Mouse (Mus musculus) heart, postnatal 14 days (tissue): ENCODE measurements around the gene Zp1. TPM values are rescaled to one million over a fixed set of nuclear protein-coding genes. Genes with fewer than 3 reads are reported as not detected.

ENCODE experiments used
- DNase-seq, 2 experiments: peaks; one replicate each; pipeline ENCODE4 v3.0.0; 2021 to 2022
- intact Hi-C: fragments of 180-260 bp; cut with DNase I; formaldehyde crosslinking; loops from one replicate; pipeline ENCODE4 v1.15.1; 2025
- total RNA-seq, 2 experiments: library from RNA; stranded (reverse); gene quantifications; 2 replicates each; pipeline ENCODE4 v1.2.3; 2021

Gene Zp1
- total RNA-seq, 2 experiments from 2014 or later, result not detected

DNA sequence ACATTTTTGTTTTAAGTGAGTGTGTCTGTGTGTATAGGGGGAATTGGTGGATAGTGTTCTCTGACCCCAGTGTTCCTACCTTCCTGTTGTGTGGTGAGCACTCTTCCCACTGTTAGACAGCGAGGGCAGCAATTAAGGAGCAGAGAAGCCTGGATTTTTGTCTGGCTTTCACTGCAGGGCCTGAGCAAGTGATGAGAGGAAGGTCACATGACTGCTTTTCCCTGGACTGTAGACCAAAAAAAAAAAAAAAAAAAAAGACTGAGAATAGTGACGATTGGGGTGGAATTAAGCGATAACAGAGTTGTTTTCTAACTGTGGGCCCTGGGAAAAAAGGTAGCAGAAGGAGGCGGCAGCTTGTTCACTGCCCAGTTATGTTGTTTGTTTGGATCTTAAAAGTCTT, 6.2 kb upstream of the Zp1 start:
- DNase-seq, result no peak

DNA sequence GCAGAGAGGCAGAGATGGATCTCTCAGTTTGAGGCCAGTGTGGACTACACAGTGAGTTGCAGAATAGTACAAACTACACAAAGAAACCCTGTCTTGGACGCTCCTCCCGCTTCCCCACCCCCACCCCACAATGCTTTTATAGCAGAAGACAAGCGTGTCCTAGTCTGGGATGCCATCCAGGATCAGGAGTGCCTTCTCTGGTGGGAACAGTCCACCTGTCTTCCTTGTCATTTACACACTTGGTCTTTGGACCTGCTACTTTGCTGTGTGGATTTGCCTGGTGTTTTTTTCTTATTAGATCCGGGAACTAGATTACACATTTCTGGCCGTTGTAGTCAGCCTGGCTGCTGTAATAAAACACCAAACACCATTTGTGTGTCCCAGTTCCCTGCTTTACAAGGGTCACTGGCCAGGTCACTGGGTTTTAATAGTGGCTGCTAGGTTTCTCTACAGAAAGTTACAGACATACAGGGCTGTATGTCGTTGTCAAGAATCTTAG, 5.7 kb upstream of the Zp1 start:
- intact Hi-C loops, result no loop called here

More for the DNA sequence above, 6.2 kb upstream of the Zp1 start:
- intact Hi-C loops, result no loop called here

DNA sequence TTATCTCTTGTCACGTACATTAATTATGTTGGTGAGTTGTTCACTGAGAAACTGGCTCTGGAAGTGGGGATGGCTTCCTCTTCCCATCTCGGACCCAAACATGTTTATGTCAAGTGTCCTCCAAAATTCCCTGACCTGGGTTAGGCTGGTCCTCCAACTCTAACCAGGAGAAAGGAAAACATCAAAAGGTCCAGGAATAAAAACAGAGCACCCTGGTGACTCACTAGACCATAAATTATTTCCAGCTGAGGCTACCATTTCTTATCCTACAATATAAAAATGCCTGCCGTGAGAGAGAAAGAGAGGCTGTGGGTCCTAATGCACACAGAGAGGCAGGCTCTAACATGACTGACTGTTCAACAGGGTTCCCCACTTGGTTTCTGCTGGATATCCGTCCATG, 3.8 kb upstream of the Zp1 start:
- intact Hi-C loops, result no loop called here
- no peak for DNase-seq

More for the DNA sequence above, 5.7 kb upstream of the Zp1 start:
- DNase-seq, result no peak

DNA sequence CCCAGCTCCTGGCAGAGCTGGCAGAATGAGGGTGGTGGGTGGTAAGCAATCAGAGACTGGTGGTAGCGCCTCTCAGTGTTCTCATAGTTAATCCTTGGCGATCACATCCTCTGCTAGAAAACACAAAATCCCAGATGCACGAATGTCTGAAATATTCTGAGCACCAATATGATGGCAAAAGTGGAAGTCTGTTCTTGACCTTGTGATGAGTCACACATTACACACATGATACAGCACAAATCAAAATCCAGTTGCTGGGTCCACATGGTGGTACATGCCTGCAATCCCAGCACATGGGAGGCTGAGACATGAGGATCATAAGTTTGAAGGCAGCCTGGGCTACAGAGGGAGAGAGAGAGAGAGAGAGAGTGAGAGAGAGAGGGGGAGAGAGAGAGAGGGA, 626 bp upstream of the Zp1 start:
- intact Hi-C loops, result no loop called here
- no peak for DNase-seq

DNA sequence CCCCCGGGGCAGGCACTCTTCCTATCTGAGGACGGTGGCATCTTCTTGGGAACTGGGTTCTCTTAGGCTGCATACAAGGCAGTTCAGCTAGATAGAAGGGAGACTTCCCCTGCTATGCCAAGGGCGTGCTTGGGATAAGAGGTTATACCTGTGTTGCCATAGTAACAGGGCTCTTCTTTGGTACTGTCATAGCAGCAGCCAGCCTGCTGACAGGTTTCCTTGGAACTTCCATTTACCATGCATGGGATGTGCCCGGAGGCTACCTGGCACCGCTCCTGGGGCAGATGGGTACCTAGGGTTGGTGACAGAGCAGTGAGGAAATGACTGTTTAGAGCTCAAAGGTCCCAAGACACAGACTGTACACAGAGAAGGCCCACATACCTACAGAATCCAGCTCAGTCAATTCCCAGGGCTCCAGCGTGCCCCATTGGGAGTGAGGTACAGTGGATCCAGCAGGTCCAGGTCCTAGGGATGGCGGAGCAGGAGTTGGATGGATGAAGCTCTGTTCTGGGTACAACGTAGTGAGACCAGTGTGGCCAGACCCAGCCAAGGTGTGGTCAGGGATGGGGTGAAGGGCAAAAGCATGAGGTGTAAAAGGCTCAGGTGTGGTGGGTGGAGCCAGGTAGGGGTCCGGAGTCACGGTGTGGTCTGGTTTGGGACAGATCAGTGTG, 2.0 kb downstream of the Zp1 start:
- intact Hi-C loops, result no loop called here
- DNase-seq, result no peak

DNA sequence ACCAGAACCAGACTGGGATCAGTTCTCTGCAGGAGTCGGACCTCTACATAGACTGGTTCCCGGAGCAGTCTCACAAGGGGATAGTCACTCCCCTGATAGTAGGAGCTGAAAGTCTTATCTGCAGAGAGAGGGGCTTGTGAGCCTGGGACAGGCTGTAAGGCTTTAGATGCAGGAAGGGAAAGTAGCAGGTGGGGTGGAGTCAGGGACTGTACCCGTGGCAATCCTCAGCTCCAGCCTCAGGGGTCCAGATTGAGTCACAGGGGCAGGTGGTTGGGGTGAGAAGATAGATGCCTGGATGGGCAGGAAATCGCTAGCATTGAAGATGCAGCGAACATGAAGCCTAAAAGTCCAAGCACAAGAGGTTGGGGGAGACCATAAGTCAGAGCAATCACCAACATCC, 3.9 kb downstream of the Zp1 start:
- no peak for DNase-seq
- intact Hi-C loops, result no loop called here

DNA sequence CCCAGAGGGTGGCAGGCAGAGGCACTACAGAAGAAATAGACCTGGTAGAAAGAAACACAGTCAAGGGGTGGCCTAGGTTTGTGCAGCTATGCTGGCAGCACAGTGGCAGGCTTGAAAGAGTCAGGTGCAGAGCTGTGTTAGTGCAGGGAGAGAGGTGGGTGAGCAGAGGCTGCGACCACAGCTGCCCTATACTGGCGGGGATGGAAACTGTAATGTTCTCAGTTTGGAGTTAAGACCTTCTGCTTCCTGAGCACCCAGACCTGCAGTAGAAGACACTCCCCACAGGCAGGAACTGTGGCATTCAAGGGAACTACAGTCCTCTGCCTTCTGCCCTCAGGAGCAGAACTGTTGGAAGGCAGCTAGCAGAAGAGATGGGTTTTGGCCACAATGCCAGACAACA, 5.6 kb downstream of the Zp1 start:
- no peak for DNase-seq
- intact Hi-C loops, result no loop called here

DNA sequence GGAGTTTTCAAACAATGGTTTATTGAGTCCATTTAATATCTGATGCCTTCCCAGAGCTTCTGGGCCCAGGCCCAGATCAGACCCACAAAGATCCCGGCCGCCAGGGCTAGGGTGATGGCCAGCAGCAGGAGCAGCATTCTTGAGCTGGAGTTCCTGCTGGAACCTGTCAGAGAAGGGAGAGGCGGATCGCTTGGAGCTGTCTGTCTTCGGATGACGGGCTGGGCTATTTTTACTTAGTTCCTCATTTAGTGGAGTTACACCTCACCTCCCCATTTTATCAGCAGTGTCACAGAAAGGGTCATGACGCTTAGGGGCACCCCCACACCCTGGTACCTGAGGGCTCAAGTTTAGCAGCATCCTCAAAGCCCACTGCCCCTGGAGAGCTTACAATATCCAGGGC, 6.1 kb downstream of the Zp1 start:
- intact Hi-C loops, result no loop called here
- peak in 1 of 2 experiments; percentile 29 for DNase-seq

DNA sequence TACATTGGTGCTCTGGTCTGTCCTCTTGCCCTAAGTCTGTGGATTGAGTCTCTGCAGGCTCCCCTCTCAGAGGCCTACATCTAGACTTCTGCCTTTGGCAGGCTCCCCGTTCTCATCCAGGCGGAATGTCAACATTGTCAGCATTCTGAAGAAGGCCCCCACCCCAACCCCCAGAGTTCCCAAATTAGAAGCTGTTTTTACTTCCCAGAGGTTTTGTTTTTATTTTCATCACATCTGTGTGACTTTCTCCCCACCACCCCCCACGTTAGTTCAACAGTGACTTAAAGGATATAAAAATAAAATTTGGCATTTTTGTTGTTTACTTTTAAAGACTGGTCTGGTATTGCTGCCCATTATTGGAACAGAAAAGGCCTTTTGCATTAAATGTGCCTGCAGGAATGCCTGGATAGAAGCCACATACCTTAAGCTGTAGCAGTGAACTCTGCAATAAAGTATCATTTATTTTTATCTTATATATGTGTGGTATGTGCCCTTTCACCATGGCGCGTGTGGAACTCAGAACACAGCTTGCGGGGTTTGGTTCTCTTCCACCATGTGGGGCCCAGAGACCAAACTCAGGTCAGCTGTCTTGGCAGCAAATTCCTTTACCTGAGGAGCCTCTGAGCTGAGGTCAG, 11.2 kb downstream of the Zp1 start:
- DNase-seq, result peak in 1 of 2 experiments; percentile 32
- intact Hi-C loops, result loop anchor here (2.0 kb wide), 1 partner anchor 50 kb away; no protein-coding TSS in a partner anchor

DNA sequence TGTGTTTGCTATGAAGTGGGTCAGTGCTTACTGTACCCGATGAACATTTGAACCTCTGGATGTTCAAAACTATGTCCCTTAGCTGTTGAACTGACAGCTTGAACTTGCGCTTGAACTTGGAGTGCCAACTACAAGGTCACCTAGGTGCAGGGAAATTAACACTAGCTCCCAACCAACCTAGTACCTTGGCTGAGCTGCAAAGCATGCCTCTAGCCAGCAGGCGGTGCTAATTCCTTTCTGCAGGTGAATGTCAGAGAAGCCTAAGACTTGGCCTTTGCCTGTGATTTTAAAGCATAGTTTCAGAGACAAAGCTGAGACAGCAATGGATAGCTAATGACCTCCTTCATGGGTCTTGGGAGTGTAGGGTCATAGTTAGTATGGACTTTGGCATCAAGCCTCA, 12.5 kb downstream of the Zp1 start:
- DNase-seq, result peak; percentile 51 to 75

DNA sequence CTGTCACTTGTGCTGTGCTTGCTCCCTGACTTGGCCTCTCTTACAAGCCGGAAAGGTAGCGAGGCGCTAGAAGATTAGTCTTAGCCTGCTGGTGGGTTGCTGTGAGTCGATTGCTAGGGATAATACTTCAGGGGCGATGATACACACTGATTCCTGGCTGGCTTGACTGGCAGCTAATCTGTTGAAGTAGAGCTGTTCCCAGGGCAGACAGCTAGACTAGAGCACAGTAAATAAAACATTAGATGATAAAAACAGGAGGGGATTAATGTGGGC, 14.8 kb downstream of the Zp1 start:
- intact Hi-C loops, result no loop called here

More for the DNA sequence above, 12.5 kb downstream of the Zp1 start:
- intact Hi-C loops, result loop anchor here (2.0 kb wide), 1 partner anchor 51 kb away; no protein-coding TSS in a partner anchor

DNA sequence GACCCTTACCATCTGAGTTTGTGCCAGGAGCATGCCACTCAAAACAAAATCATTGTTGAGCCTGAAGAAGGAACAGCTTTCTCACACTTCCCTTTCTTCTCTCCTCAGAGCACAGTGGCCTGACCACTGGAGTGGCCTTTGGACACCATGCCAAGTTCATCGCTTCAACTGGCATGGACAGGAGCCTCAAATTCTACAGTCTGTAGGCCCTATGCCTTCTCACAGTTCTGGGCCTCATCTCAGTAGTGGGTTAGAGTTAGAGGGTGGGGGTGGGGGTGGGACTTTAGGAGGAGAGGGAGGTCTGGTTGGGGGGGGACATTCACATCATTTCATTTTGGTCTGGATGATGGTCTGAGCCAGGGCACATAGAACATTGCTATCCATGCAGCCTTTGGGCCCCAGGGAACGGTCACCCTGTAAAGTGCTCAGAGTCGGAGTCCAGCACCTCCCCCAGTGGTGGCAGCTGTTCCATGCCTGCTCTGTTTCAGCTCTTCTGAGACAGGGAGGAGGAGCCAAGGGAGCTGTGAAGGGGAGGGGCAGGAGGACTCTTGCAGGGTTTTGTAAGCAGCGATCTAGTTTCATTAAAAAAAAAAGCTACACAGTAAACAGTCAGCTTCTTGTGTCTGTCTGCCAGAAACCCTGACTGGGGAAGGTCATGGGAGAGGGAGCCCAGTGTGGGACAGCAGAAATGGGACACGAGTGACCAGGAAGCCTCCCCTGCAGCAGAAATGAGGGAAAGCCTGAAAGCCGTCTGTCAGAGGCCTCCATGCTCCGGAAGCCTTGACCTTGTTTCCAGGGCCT, 15.3 kb downstream of the Zp1 start:
- intact Hi-C loops, result no loop called here
- DNase-seq, result peak; percentile 68 to 75

More for the DNA sequence above, 14.8 kb downstream of the Zp1 start:
- DNase-seq, result no peak

DNA sequence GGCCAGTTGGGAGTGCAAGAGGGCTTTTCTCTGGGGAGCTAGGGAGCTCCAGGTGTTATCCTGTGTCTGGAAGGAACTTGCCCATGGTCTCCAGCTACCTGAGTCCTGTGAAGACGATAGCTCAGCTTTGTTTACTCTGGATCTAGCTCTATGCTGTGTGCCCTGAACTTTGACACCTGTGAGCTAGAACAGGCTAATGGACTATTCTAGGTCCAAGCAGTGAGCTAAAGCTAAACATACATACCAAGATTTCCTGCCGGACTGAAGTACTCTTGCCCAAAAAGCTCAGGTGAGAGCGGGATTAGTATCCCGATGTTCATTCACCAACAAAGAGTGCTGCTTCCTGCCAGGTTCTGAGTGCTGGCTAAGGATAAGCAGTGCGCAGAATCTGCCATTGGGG, 15.9 kb downstream of the Zp1 start:
- no peak for DNase-seq
- intact Hi-C loops, result no loop called here

DNA sequence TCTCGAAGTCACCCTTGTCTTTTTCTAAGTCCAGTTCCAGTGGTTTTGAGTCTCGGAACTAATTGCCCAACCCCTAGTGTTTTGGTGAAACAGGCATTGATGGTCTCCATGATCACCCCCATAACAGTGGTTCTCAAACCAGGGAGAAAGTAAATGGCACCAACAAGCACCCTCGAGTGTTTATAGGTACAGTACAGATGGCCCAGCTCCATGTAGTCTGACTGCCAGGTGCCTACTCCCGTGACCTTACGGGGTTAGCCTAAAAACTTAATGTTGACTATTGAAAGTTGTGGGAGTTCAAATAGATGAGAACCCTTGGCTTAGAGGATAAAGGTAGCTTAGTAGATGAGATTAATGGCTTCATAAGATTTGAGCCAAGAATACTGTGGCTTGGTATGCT, 19.4 kb downstream of the Zp1 start:
- intact Hi-C loops, result no loop called here
- no peak for DNase-seq

DNA sequence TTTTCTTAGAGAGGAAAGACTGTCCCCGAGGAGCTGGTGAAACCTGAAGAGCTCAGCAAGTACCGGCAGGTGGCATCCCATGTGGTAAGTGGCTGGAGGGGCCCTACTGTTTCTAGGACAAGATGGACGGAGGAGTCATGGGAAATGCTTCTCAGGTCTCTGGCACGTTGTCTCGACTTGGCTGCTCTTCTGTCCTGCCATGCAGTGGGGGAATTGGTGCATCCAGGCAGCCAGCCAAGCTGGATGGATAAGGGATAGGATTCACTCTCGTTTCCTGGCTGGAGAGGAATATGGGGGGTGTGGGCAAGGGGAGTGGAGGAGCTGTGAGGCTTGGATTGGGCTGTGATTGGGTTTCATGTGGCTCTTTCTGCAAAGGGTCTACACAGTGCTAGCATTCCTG, 20.1 kb downstream of the Zp1 start:
- peak; percentile 66 to 78 for DNase-seq
- intact Hi-C loops, result no loop called here

DNA sequence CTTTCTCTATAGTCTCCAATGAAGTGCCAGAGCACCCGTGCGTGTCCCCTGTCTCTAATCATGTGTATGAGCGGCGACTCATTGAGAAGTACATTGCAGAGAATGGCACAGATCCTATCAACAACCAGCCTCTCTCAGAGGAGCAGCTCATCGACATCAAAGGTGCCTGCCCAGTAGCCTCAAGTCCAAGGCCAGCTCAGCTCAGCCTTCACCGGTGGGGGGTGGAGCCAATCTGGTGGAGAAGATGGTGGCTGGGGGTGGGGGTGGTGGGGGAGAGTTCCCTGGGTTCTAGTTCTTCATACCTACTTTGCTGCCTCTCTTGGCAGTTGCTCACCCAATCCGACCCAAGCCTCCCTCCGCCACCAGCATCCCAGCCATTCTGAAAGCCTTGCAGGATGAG, 22.9 kb downstream of the Zp1 start:
- intact Hi-C loops, result loop anchor here (5.0 kb wide), 1 partner anchor 50 kb away; the partner anchor contains the start of gene Ccdc86
- DNase-seq, result no peak

DNA sequence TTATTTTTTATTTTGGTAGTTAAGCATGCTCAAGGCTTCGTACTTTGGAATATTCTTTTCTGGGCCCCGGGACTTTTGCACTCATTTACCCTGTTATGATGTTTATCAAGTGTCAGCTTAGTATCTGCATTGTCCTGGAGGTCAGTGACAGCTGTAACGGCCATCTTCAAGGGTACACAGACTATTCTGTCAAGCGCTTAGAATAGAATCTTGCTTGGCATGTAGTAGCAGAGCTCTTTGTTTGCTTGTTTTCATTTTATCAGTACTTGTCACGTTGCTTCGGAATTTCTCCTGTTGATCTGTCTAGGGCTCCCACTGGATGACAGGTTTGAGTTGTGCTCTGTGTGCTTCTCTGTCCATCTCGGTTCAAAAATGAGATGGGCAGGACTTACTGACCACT, 23.6 kb downstream of the Zp1 start:
- intact Hi-C loops, result loop anchor here (5.0 kb wide), 1 partner anchor 50 kb away; the partner anchor contains the start of gene Ccdc86
- no peak for DNase-seq

DNA sequence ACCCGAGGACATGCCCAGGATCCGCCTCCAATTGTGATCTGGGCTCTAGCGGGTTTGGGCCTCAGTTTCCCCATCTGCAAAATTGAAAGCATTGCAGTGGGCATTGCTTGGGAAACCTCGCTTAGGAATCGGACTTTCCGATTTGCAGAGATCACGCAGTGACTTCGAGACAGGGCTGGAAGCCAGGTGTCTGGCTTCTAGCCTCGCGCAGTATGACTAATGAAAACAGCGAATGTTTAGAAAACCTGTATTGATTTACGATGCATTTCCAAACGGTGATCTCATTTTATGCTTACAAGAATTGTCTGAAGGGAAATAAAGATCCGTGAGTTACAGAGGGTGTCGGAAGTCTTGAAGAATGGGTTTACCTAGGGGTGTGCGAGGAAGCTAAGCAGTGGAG, 24.7 kb downstream of the Zp1 start:
- DNase-seq, result peak in 1 of 2 experiments; percentile 10
- intact Hi-C loops, result loop anchor here (5.0 kb wide), 1 partner anchor 52 kb away; the partner anchor contains the start of gene Ccdc86

DNA sequence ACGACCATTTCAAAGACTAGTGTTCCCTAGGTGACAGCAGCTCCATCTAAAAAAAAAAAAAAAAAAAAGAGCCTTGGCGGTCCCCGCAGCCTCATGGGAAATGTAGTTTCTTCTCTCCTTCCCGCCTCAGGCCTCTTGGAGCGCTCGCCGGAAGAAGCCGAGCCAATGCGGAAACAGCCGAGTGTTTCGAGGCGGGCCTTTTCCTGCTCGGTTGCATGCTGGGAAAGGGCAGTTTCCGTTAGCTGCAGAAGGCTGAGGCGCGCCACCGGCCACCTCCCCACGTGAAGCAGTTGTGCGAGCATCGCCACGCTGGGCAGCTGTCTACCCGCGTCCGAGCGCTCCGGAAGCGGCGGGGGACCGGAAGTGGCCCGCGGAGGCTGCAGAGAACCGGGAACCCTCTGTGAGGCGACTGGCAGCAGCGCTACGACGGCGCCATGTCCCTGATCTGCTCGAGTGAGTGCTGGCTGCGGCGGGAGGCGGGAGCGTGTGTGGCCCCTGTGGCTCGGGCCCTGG, 25.4 kb downstream of the Zp1 start, which contains the start of gene Prpf19:
Gene Prpf19 (plus strand): TSS at position 216 of the 513 bp plus-strand sequence.
- DNase-seq, result peak; percentile 97 to 99
- intact Hi-C loops, result loop anchor here (5.0 kb wide), 1 partner anchor 52 kb away; the partner anchor contains the start of gene Ccdc86

DNA sequence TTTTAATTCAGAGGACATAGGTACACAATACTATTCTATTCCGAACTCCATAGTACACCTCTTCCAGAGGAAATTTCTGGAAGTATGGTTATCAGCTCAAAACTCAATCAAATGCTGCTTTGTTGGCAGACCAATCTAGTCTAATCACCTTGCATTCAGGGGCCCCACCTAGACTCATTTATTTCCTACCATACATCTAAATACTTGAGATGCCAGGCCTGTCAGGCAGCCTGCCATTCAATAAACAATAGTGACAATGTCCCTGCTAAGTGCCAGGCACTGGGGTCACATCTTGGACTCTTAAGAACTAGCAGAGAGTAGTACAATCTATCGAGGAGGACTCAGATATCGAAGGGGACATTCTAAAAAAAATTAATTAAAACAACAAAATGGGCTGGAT, 28.2 kb downstream of the Zp1 start:
- DNase-seq, result no peak
- intact Hi-C loops, result no loop called here
